Mouse (Mus musculus) kidney, postnatal 0 days (tissue): ENCODE results near the gene Gmds. TPM values are rescaled to one million over a fixed set of nuclear protein-coding genes. Genes with fewer than 3 reads are reported as not detected.

ENCODE experiments used
- ATAC-seq: fragments of 200-750 bp; cut with Nextera tagmentation; replicated peaks from 2 replicates; pipeline ENCODE4 v1.8.0; 2017; ENCODE audit warnings: low read depth, moderate number of reproducible peaks, moderate TSS enrichment, moderate library complexity; ENCODE audit not compliant: low FRiP score
- DNase-seq: peaks from one replicate; pipeline ENCODE4 v3.0.0-alpha.2; 2016; ENCODE audit warnings: low spot score
- H3K27ac ChIP-seq: fragments of 300-500 bp; sonication (generic); 2 replicates; pipeline ENCODE4 v1.5.1; 2014; ENCODE audit warnings: mild to moderate bottlenecking
- H3K27me3 ChIP-seq: fragments of 300-500 bp; sonication (generic); 2 replicates; pipeline ENCODE4 v1.6.1; 2014; ENCODE audit warnings: low read length, mixed read lengths; ENCODE audit not compliant: insufficient read depth
- H3K36me3 ChIP-seq: fragments of 300-500 bp; sonication (generic); 2 replicates; pipeline ENCODE4 v1.6.1; 2014; ENCODE audit warnings: low read length, mixed read lengths; ENCODE audit not compliant: insufficient read depth
- H3K4me1 ChIP-seq: fragments of 300-500 bp; sonication (generic); replicated peaks from 2 replicates; pipeline ENCODE4 v1.6.1; 2014; ENCODE audit warnings: antibody characterized with exemption, low read length, mixed read lengths; ENCODE audit not compliant: insufficient read depth
- H3K4me2 ChIP-seq: fragments of 300-500 bp; sonication (generic); 2 replicates; pipeline ENCODE4 v1.6.1; 2014; ENCODE audit warnings: mild to moderate bottlenecking, low read length, moderate library complexity, mixed read lengths
- H3K4me3 ChIP-seq: fragments of 300-500 bp; sonication (generic); replicated peaks from 2 replicates; pipeline ENCODE4 v1.5.1; 2014; ENCODE audit warnings: low read depth, low read length
- H3K9ac ChIP-seq: fragments of 300-500 bp; sonication (generic); 2 replicates; pipeline ENCODE4 v1.6.1; 2014; ENCODE audit warnings: low read depth, low read length
- H3K9me3 ChIP-seq: fragments of 300-500 bp; sonication (generic); replicated peaks from 2 replicates; pipeline ENCODE4 v1.6.1; 2016; ENCODE audit warnings: low read length, inconsistent platforms, mixed read lengths
- CTCF ChIP-seq: IDR thresholded peaks from 2 replicates; pipeline ENCODE4 v1.5.1; 2016; ENCODE audit warnings: antibody characterized with exemption, low read depth, mild to moderate bottlenecking, moderate library complexity
- WGBS: fragments of 180-500 bp; shearing (Covaris S2); extraction: QIAGEN DNeasy Blood & Tissue Kit; methylation state at CpG from one replicate; pipeline ENCODE4 v1.1.7; 2014; 5-methylcytosine and 5-hydroxymethylcytosine counted together
- polyA plus RNA-seq: library from polyadenylated mRNA; unstranded; fragments of >200 nt; fragmentation: Nextera tagmentation; extraction: Ambion mirVana; gene quantifications from 2 replicates; pipeline ENCODE4 v1.2.1, GENCODE M21; 2015

Gene Gmds
- polyA plus RNA-seq, 1 experiment from 2014 or later, result 32.7 TPM

GRCm38 (mm10) chr13:31958346-31959335 lies 379.9 kb downstream of the Gmds start:
- no peak overlapping the region for H3K4me2 ChIP-seq
- no peak for TF ChIP-seq CTCF
- no peak overlapping the region for H3K27ac ChIP-seq
- no peaks in the 10 kb centered on the region for H3K27me3 ChIP-seq
- DNase-seq (no peak), ATAC-seq (no peak)
- H3K9me3 ChIP-seq, result no peaks in the 10 kb centered on the region
- H3K9ac ChIP-seq, result no peak overlapping the region
- H3K36me3 ChIP-seq, result no peaks in the 10 kb centered on the region
- H3K4me3 ChIP-seq, result no peak overlapping the region
- H3K4me1 ChIP-seq, result 0 out of 2 replicates have a peak, but pooled peaks cover 3% of the 10 kb centered on the region
- 60% methylated on average over 13 of the region's 13 CpGs for WGBS

DNA sequence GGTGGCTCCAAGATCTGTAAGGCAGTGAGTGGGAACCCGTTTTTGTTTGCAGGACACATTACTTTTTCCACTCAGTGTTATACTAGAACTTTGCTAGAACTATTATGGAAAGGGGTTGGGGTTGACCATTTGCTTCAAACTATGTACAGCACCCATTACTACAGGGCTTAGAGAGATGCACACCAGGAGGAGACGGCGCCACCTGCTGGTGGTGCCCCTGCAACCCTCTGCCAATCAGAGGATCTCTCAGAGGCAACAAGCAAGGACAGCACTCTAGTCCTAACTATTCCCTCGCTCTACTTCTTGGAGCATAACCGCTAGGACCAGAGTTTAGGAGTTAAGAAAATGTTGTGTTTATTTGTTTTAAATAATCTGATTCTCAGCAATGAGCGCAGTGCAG lies 382.0 kb downstream of the Gmds start:
- DNase-seq, result no peak
- Histone ChIP-seq H3K9ac (no peak overlapping the region), H3K9me3 (no peaks in the 10 kb centered on the region), H3K4me2 (no peak overlapping the region), H3K4me1 (0 out of 2 replicates have a peak, but pooled peaks cover 3% of the 10 kb centered on the region), H3K27me3 (no peaks in the 10 kb centered on the region), H3K27ac (no peak overlapping the region), H3K36me3 (no peaks in the 10 kb centered on the region), H3K4me3 (no peak overlapping the region)
- WGBS, result 86% methylated on average over 6 of the region's 6 CpGs
- TF ChIP-seq CTCF, result peak; percentile 65
- no peak for ATAC-seq

GRCm38 (mm10) chr13:31956112-31956511 lies 382.4 kb downstream of the Gmds start:
- DNase-seq, result no peak
- TF ChIP-seq CTCF, result no peak

DNA sequence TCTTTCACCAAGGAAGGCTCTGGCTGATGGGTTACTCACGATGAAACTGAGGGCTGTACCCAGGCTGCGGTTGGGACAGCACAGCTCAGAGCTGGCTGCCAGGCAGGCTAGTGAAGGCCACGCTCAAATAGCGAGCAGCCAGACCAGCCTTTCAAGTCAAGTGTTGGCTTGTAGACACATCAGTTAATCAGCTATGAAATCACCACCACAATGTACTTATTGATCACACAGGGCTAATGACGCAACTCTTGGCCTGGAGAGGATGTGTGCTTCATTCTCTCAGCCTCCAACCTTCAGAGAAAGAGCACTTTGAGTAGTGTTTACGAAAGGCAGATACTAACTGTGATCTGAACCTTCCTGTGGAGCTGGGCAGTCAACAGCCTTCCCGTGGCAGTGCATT lies 383.4 kb downstream of the Gmds start:
- Histone ChIP-seq H3K9ac (no peak overlapping the region), H3K4me2 (no peak overlapping the region), H3K36me3 (no peaks in the 10 kb centered on the region), H3K27ac (no peak overlapping the region), H3K4me3 (no peak overlapping the region), H3K27me3 (no peaks in the 10 kb centered on the region), H3K4me1 (0 out of 2 replicates have a peak, but pooled peaks cover 3% of the 10 kb centered on the region), H3K9me3 (no peaks in the 10 kb centered on the region)
- DNase-seq, result no peak
- ATAC-seq, result no peak
- WGBS, result 66% methylated on average over 7 of the region's 7 CpGs
- TF ChIP-seq CTCF, result no peak

More at GRCm38 (mm10) chr13:31956112-31956511, 382.4 kb downstream of the Gmds start:
- WGBS, result 54% methylated on average over 4 of the region's 4 CpGs
- Histone ChIP-seq H3K4me1 (0 out of 2 replicates have a peak, but pooled peaks cover 3% of the 10 kb centered on the region), H3K4me2 (no peak overlapping the region), H3K27me3 (no peaks in the 10 kb centered on the region), H3K4me3 (no peak overlapping the region), H3K9ac (no peak overlapping the region), H3K27ac (no peak overlapping the region), H3K9me3 (no peaks in the 10 kb centered on the region), H3K36me3 (no peaks in the 10 kb centered on the region)
- ATAC-seq, result no peak

GRCm38 (mm10) chr13:31944676-31945210 lies 393.8 kb downstream of the Gmds start:
- Histone ChIP-seq H3K27me3 (no peaks in the 10 kb centered on the region), H3K27ac (no peak overlapping the region), H3K36me3 (no peaks in the 10 kb centered on the region), H3K9ac (no peak overlapping the region), H3K9me3 (no peaks in the 10 kb centered on the region), H3K4me3 (no peak overlapping the region), H3K4me1 (peaks cover 9% of the 10 kb centered on the region), H3K4me2 (no peak overlapping the region)
- WGBS, result 59% methylated on average over 3 of the region's 3 CpGs
- TF ChIP-seq CTCF, result no peak
- DNase-seq, result no peak
- ATAC-seq, result no peak

- Histone ChIP-seq H3K9me3 (no peaks in the 10 kb centered on the region), H3K36me3 (no peaks in the 10 kb centered on the region), H3K9ac (no peak overlapping the region), H3K4me2 (no peak overlapping the region), H3K4me1 (peaks cover 9% of the 10 kb centered on the region), H3K27me3 (no peaks in the 10 kb centered on the region), H3K27ac (peak overlapping the region; percentile 36), H3K4me3 (no peak overlapping the region)
- TF ChIP-seq CTCF, result no peak
- DNase-seq (peak; percentile 43), ATAC-seq (peak; percentile 57; the same call in 1 of the 2 replicates)
- 26% methylated on average over 7 of the region's 7 CpGs for WGBS
These were observed 394.9 kb downstream of the Gmds start for GRCm38 (mm10) chr13:31943482-31944275.
